30 mouse cellular contexts compared by ENCODE assay signal in the genomic region with DNA sequence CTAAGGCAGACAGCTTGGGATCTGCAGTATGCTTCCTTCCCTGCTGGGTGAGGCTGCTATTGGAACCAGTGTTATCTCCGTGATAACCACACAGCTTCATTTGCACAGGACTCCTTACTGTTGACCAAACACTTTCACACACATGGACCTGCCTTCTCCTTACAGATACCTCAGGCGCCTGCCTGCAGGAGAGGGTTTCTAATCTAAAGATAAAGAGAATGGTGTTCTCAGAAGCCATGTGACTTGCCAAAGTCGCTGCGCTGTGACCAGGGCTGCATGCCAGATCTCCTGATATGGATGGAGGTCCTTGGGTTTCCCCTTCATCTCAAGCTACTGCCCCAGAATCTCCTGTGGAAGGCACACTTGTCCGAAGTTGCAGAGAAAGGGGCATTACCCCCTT. TPM values are rescaled to one million over a fixed set of nuclear protein-coding genes. Genes with fewer than 3 reads are reported as not detected.
"Had no signal": no experiment of that assay in that cellular context is flagged by ENCODE, and none has a peak within 500 bp of the region (broad histone marks: within the 10 kb centered on the region; RNA-seq: fewer than 3 reads in every experiment).

No protein-coding gene starts in this region.

- H3K4me2 ChIP-seq: limb, embryonic 13.5 days; liver, embryonic 12.5 days; liver, embryonic 15.5 days; lung, embryonic 15.5 days; midbrain, embryonic 12.5 days; neural tube, embryonic 13.5 days; stomach, embryonic 15.5 days had no signal

- ATAC-seq: liver, embryonic 12.5 days had no signal

- H3K9me3 ChIP-seq: limb, embryonic 10.5 days; limb, embryonic 13.5 days; liver, embryonic 12.5 days; liver, embryonic 15.5 days; lung, embryonic 15.5 days; megakaryocyte, embryonic 14.5 days; midbrain, embryonic 12.5 days; neural tube, embryonic 13.5 days; stomach, embryonic 15.5 days had no signal

- H3K36me3 ChIP-seq: limb, embryonic 10.5 days; limb, embryonic 13.5 days; liver, embryonic 12.5 days; liver, embryonic 15.5 days; lung, embryonic 15.5 days; midbrain, embryonic 12.5 days; neural tube, embryonic 13.5 days; stomach, embryonic 15.5 days had no signal

- DNase-seq: kidney, adult 2 months; kidney, postnatal 25 days; layer of hippocampus, adult 9-11 months; liver; lung, adult 18-20 months; lung, postnatal 10 days; lung, postnatal 36 days; retina, postnatal 1 day; right cerebral cortex, postnatal 25 days; spleen, adult 18-20 months; thymus, adult 18-20 months; thymus, postnatal 36 days had no signal

- H3K9ac ChIP-seq: limb, embryonic 13.5 days; liver, embryonic 12.5 days; liver, embryonic 15.5 days; lung, embryonic 15.5 days; midbrain, embryonic 12.5 days; stomach, embryonic 15.5 days had no signal

- H3K4me3 ChIP-seq: layer of hippocampus, adult 2 months; limb, embryonic 10.5 days; limb, embryonic 13.5 days; liver, embryonic 12.5 days; liver, embryonic 15.5 days; lung, embryonic 15.5 days; megakaryocyte, embryonic 14.5 days; midbrain, embryonic 12.5 days; neural tube, embryonic 13.5 days; stomach, embryonic 15.5 days had no signal

- H3K27ac ChIP-seq: kidney, postnatal 0 days; layer of hippocampus, adult 2 months; limb, embryonic 10.5 days; limb, embryonic 13.5 days; liver, embryonic 12.5 days; liver, embryonic 15.5 days; lung, embryonic 15.5 days; midbrain, embryonic 12.5 days; neural tube, embryonic 13.5 days; stomach, embryonic 15.5 days had no signal

- H3K27me3 ChIP-seq: limb, embryonic 13.5 days; lung, embryonic 15.5 days; midbrain, embryonic 12.5 days; neural tube, embryonic 13.5 days; stomach, embryonic 15.5 days had no signal

RNA-seq across cellular contexts. Expression of a gene that starts 52.8 kb away (rescaled TPM):
- total RNA-seq: layer of hippocampus, adult 2 months; layer of hippocampus, postnatal 25 days; left cerebral cortex, adult 18-20 months; left cerebral cortex, postnatal 25 days; midbrain, postnatal 0 days; neutrophil, adult 5-6 weeks had no signal
- polyA plus RNA-seq: large intestine, adult 2 months; liver, embryonic 12.5 days; liver, embryonic 15.5 days; lung, embryonic 15.5 days; midbrain, postnatal 0 days; urinary bladder, adult 2 months had no signal
